Mouse (Mus musculus): ENCODE measurements at regions not wholly inside any gene's neighbourhood (a gene's known extent, or its start where the extent isn't known, plus 50 kb on each side); places are given as distances from the start of the nearest gene placed in this dataset.

GRCm38 (mm10) chr17:68223170-68223569 lies 50.4 kb upstream of the L3mbtl4 start:
- DNase-seq (ENCODE audit: low spot score in 2 of 2): no peak

Measured in spleen, postnatal 10 days (tissue).